Mouse (Mus musculus): ENCODE data around the gene Bcas3. TPM values are rescaled to one million over a fixed set of nuclear protein-coding genes. Genes with fewer than 3 reads are reported as not detected.

Bcas3 gene
- polyA plus RNA-seq, 3 experiments from 2014 or later = 25.6 to 48.7 (median 33.9) TPM

- no peak for ATAC-seq
Measured at GRCm38 (mm10) chr11:85807353-85807752, 454.4 kb downstream of the Bcas3 start.

- no peak for ATAC-seq
Measured at GRCm38 (mm10) chr11:85811229-85811628, 458.3 kb downstream of the Bcas3 start.

GRCm38 (mm10) chr11:85811676-85812075 lies 458.7 kb downstream of the Bcas3 start:
- ATAC-seq = no peak

- ATAC-seq = no peak
Measured at GRCm38 (mm10) chr11:85812201-85812966, 459.4 kb downstream of the Bcas3 start.

- no peak for ATAC-seq
Measured at GRCm38 (mm10) chr11:85814678-85815077, 461.7 kb downstream of the Bcas3 start.

GRCm38 (mm10) chr11:85816471-85816870 lies 463.5 kb downstream of the Bcas3 start:
- no peak for ATAC-seq

GRCm38 (mm10) chr11:85818401-85818800 lies 465.4 kb downstream of the Bcas3 start:
- no peak for ATAC-seq

- no peak for ATAC-seq
Measured at GRCm38 (mm10) chr11:85820959-85821358, 468.0 kb downstream of the Bcas3 start.

GRCm38 (mm10) chr11:85821659-85822058 lies 468.7 kb downstream of the Bcas3 start:
- ATAC-seq = no peak

- ATAC-seq = no peak
Measured at GRCm38 (mm10) chr11:85823181-85823580, 470.2 kb downstream of the Bcas3 start.

- no peak for ATAC-seq
Measured at GRCm38 (mm10) chr11:85823794-85824193, 470.8 kb downstream of the Bcas3 start.

GRCm38 (mm10) chr11:85825031-85825430 lies 472.1 kb downstream of the Bcas3 start:
- ATAC-seq = no peak

- ATAC-seq = no peak
Measured at GRCm38 (mm10) chr11:85825823-85826222, 472.9 kb downstream of the Bcas3 start.

- ATAC-seq = no peak
Measured at GRCm38 (mm10) chr11:85827342-85827741, 474.4 kb downstream of the Bcas3 start.

GRCm38 (mm10) chr11:85828691-85829519 lies 475.9 kb downstream of the Bcas3 start:
- no peak for ATAC-seq

- ATAC-seq = no peak
Measured at GRCm38 (mm10) chr11:85829520-85830440, 476.8 kb downstream of the Bcas3 start.

- no peak for ATAC-seq
Measured at GRCm38 (mm10) chr11:85830901-85831341, 478.0 kb downstream of the Bcas3 start.

GRCm38 (mm10) chr11:85831656-85832230 lies 478.8 kb downstream of the Bcas3 start:
- no peak for ATAC-seq

GRCm38 (mm10) chr11:85832231-85832924 lies 479.4 kb downstream of the Bcas3 start, which contains the start of gene Tbx2:
TSS of gene Tbx2 (plus strand) at chr11:85832551.
- no peak for ATAC-seq

GRCm38 (mm10) chr11:85833081-85833521 lies 480.1 kb downstream of the Bcas3 start:
- ATAC-seq = no peak

- ATAC-seq = no peak
Measured at GRCm38 (mm10) chr11:85833761-85834385, 480.9 kb downstream of the Bcas3 start.
